Mouse (Mus musculus): Measurements from ENCODE around the gene Slc16a13. TPM values are rescaled to one million over a fixed set of nuclear protein-coding genes. Genes with fewer than 3 reads are reported as not detected.
"Not testable (repeated sequence)": the region's sequence is repeated elsewhere in the genome, so short reads cannot be mapped to it uniquely, and the experiment has no call there.

Gene Slc16a13
- total RNA-seq, 2 experiments from 2014 or later, result 7.5 to 10.5 TPM

GRCm38 (mm10) chr11:70180496-70180895 is 40.4 kb downstream of the Slc16a13 start:
- H3K27ac ChIP-seq, result no peak overlapping the region
- TF ChIP-seq CTCF (IDR thresholded peaks at IDR 0.05), result no peak
- no peak for DNase-seq (ENCODE audit: extremely low spot score in 1 of 2, low spot score in 2 of 2)
- intact Hi-C loops (cut with DNase I), result no loop called here
- no peak overlapping the region for H3K4me3 ChIP-seq

GRCm38 (mm10) chr11:70179401-70179800 is 41.5 kb downstream of the Slc16a13 start:
- TF ChIP-seq CTCF (IDR thresholded peaks at IDR 0.05), result peak; percentile 65
- no peak overlapping the region for H3K4me3 ChIP-seq
- no peak for DNase-seq (ENCODE audit: extremely low spot score in 1 of 2, low spot score in 2 of 2)
- intact Hi-C loops (cut with DNase I), result loop anchor here (2.0 kb wide), 1 partner anchor 105 kb away; no protein-coding TSS in a partner anchor
- H3K27ac ChIP-seq, result no peak overlapping the region

GRCm38 (mm10) chr11:70178756-70179155 is 42.1 kb downstream of the Slc16a13 start:
- TF ChIP-seq CTCF (IDR thresholded peaks at IDR 0.05), result no peak
- intact Hi-C loops (cut with DNase I), result loop anchor here (2.0 kb wide), 1 partner anchor 104 kb away; no protein-coding TSS in a partner anchor
- Histone ChIP-seq H3K4me3 (no peak overlapping the region), H3K27ac (no peak overlapping the region)
- no peak for DNase-seq (ENCODE audit: extremely low spot score in 1 of 2, low spot score in 2 of 2)

GRCm38 (mm10) chr11:70178311-70178710 is 42.6 kb downstream of the Slc16a13 start:
- no peak for TF ChIP-seq CTCF (IDR thresholded peaks at IDR 0.05)

GRCm38 (mm10) chr11:70177647-70178046 is 43.2 kb downstream of the Slc16a13 start:
- DNase-seq (ENCODE audit: extremely low spot score in 1 of 2, low spot score in 2 of 2), result no peak
- intact Hi-C loops (cut with DNase I), result loop anchor here (2.0 kb wide), 1 partner anchor 103 kb away; no protein-coding TSS in a partner anchor

More at GRCm38 (mm10) chr11:70178311-70178710, 42.6 kb downstream of the Slc16a13 start:
- DNase-seq (ENCODE audit: extremely low spot score in 1 of 2, low spot score in 2 of 2), result no peak
- H3K27ac ChIP-seq, result no peak overlapping the region
- H3K4me3 ChIP-seq, result no peak overlapping the region
- intact Hi-C loops (cut with DNase I), result loop anchor here (2.0 kb wide), 1 partner anchor 104 kb away; no protein-coding TSS in a partner anchor

GRCm38 (mm10) chr11:70174491-70174890 is 46.4 kb downstream of the Slc16a13 start:
- H3K27ac ChIP-seq, result no peak overlapping the region
- H3K4me3 ChIP-seq, result no peak overlapping the region
- intact Hi-C loops (cut with DNase I), result no loop called here
- no peak for DNase-seq (ENCODE audit: extremely low spot score in 1 of 2, low spot score in 2 of 2)
- TF ChIP-seq CTCF (IDR thresholded peaks at IDR 0.05), result no peak

More at GRCm38 (mm10) chr11:70177647-70178046, 43.2 kb downstream of the Slc16a13 start:
- H3K27ac ChIP-seq, result no peak overlapping the region
- no peak overlapping the region for H3K4me3 ChIP-seq
- peak; percentile 32 for TF ChIP-seq CTCF (IDR thresholded peaks at IDR 0.05)

- Histone ChIP-seq H3K27ac (no peak overlapping the region), H3K4me3 (no peak overlapping the region)
- DNase-seq (ENCODE audit: extremely low spot score in 1 of 2, low spot score in 2 of 2), result no peak
- intact Hi-C loops (cut with DNase I), result no loop called here
- TF ChIP-seq CTCF (IDR thresholded peaks at IDR 0.05), result no peak
Observed at GRCm38 (mm10) chr11:70172298-70172697, 48.6 kb downstream of the Slc16a13 start.

- peak; percentile 50 for TF ChIP-seq CTCF (IDR thresholded peaks at IDR 0.05)
- intact Hi-C loops (cut with DNase I), result no loop called here
- DNase-seq (ENCODE audit: extremely low spot score in 1 of 2, low spot score in 2 of 2), result no peak
- Histone ChIP-seq H3K27ac (no peak overlapping the region), H3K4me3 (no peak overlapping the region)
Observed at GRCm38 (mm10) chr11:70171847-70172246, 49.0 kb downstream of the Slc16a13 start.

GRCm38 (mm10) chr11:70171181-70171580 is 49.7 kb downstream of the Slc16a13 start:
- DNase-seq (ENCODE audit: extremely low spot score in 1 of 2, low spot score in 2 of 2), result no peak
- H3K4me3 ChIP-seq, result no peak overlapping the region
- TF ChIP-seq CTCF (IDR thresholded peaks at IDR 0.05), result no peak
- no peak overlapping the region for H3K27ac ChIP-seq
- intact Hi-C loops (cut with DNase I), result no loop called here

GRCm38 (mm10) chr11:70170291-70170690 is 50.6 kb downstream of the Slc16a13 start:
- no peak for DNase-seq (ENCODE audit: extremely low spot score in 1 of 2, low spot score in 2 of 2)
- TF ChIP-seq CTCF (IDR thresholded peaks at IDR 0.05), result no peak
- H3K4me3 ChIP-seq, result no peak overlapping the region
- H3K27ac ChIP-seq, result no peak overlapping the region
- intact Hi-C loops (cut with DNase I), result no loop called here

- intact Hi-C loops (cut with DNase I); H3K4me3 ChIP-seq; H3K27ac ChIP-seq; DNase-seq (ENCODE audit: extremely low spot score in 1 of 2, low spot score in 2 of 2): not testable (repeated sequence)
Observed at GRCm38 (mm10) chr11:70169471-70169870, 51.4 kb downstream of the Slc16a13 start.

GRCm38 (mm10) chr11:70168136-70168535 is 52.7 kb downstream of the Slc16a13 start:
- DNase-seq (ENCODE audit: extremely low spot score in 1 of 2, low spot score in 2 of 2), result no peak
- Histone ChIP-seq H3K27ac (no peak overlapping the region), H3K4me3 (no peak overlapping the region)
- TF ChIP-seq CTCF (IDR thresholded peaks at IDR 0.05), result no peak
- intact Hi-C loops (cut with DNase I), result no loop called here

Small RNA genes within 50 kb of the gene (microRNA-seq; reads per million reads assigned to microRNA genes)
- gene Mir195a (788 to 1,116 reads per million in 2 experiments), gene Mir497 (0 reads per million in 2 experiments), gene Mir497b (0 reads per million in 2 experiments)

Other genes with a start within 250 kb of the Slc16a13 start
- gene Ctdnep1, start 239.9 kb downstream of the Slc16a13 start, total RNA-seq (2021), result 100 to 1,000 TPM; 116 to 124 TPM
- 10 to 100 TPM; 90.9 to 93.8 TPM for gene Elp5, start 238.5 kb downstream of the Slc16a13 start, total RNA-seq (2021)
- gene Gabarap, start 229.9 kb downstream of the Slc16a13 start, total RNA-seq (2021), result 100 to 1,000 TPM; 209 to 215 TPM
- 10 to 100 TPM; 44.3 to 48.9 TPM for gene Phf23, start 225.3 kb downstream of the Slc16a13 start, total RNA-seq (2021)
- gene Dvl2, start 220.5 kb downstream of the Slc16a13 start, total RNA-seq (2021), result 10 to 100 TPM; 32.6 to 32.9 TPM
- gene Acadvl, start 205.7 kb downstream of the Slc16a13 start, total RNA-seq (2021), result 10 to 100 TPM; 59.4 to 62.5 TPM
- gene Dlg4, start 204.1 kb downstream of the Slc16a13 start, total RNA-seq (2021), result 100 to 1,000 TPM; 818 to 875 TPM
- gene Asgr1, start 167.0 kb downstream of the Slc16a13 start, total RNA-seq (2021), result 1 to 10 TPM; 1.8 to 2.1 TPM
- not detected for gene Asgr2, start 128.4 kb downstream of the Slc16a13 start, total RNA-seq (2021)
- gene Mgl2, start 90.7 kb downstream of the Slc16a13 start, total RNA-seq (2021), result under 1 TPM; 0.81 to 0.94 TPM
- gene Clec10a, start 64.9 kb downstream of the Slc16a13 start, total RNA-seq (2021), result 1 to 10 TPM; 2.2 TPM
- 10 to 100 TPM; 35.7 to 36.9 TPM for gene Slc16a11, start 8.3 kb downstream of the Slc16a13 start, total RNA-seq (2021)
- gene Bcl6b, start 8.7 kb upstream of the Slc16a13 start, total RNA-seq (2021), result 1 to 10 TPM; 1.7 to 3.5 TPM
- 10 to 100 TPM; 45.5 to 51.2 TPM for gene 0610010K14Rik, start 16.9 kb upstream of the Slc16a13 start, total RNA-seq (2021)
- 1 to 10 TPM; 4.9 to 5.3 TPM for gene Gm21988, start 18.8 kb upstream of the Slc16a13 start, total RNA-seq (2021)
- gene Rnasek, start 18.8 kb upstream of the Slc16a13 start, total RNA-seq (2021), result 100 to 1,000 TPM; 241 to 270 TPM
- under 1 TPM; 0.16 to 0.19 TPM for gene Alox12, start 34.3 kb upstream of the Slc16a13 start, total RNA-seq (2021)
- gene Alox12e, start 101.6 kb upstream of the Slc16a13 start, total RNA-seq (2021), result under 1 TPM in 1 of 2 experiments, not detected in 1; 0.33 TPM
- not detected for gene Alox15, start 131.0 kb upstream of the Slc16a13 start, total RNA-seq (2021)
- gene Pelp1, start 189.0 kb upstream of the Slc16a13 start, total RNA-seq (2021), result 10 to 100 TPM; 34.6 to 36.2 TPM
- gene Arrb2, start 211.6 kb upstream of the Slc16a13 start, total RNA-seq (2021), result 10 to 100 TPM; 74.3 to 86.0 TPM
- 10 to 100 TPM; 13.2 to 14.8 TPM for gene Med11, start 230.9 kb upstream of the Slc16a13 start, total RNA-seq (2021)
- gene Zmynd15, start 238.4 kb upstream of the Slc16a13 start, total RNA-seq (2021), result under 1 TPM; 0.36 to 0.44 TPM
- gene Cxcl16, start 238.9 kb upstream of the Slc16a13 start, total RNA-seq (2021), result 1 to 10 TPM; 1.2 to 1.4 TPM

Data from left cerebral cortex, adult 2 months (tissue).